Mouse (Mus musculus) stomach, embryonic 14.5 days (tissue): ENCODE data around the gene Psat1. TPM values are rescaled to one million over a fixed set of nuclear protein-coding genes. Genes with fewer than 3 reads are reported as not detected.

Experiments used
- ATAC-seq: fragments of 200-750 bp; cut with Nextera tagmentation; 2 replicates; pipeline ENCODE4 v1.8.0; 2017; ENCODE audit warnings: low read depth, moderate TSS enrichment; ENCODE audit not compliant: insufficient number of reproducible peaks, insufficient read depth, low FRiP score
- H3K27ac ChIP-seq: fragments of 300-500 bp; sonication (generic); 2 replicates; pipeline ENCODE4 v1.5.1; 2014; ENCODE audit warnings: mild to moderate bottlenecking, low read length, moderate library complexity, mixed read lengths
- H3K27me3 ChIP-seq: fragments of 300-500 bp; sonication (generic); 2 replicates; pipeline ENCODE4 v1.6.1; 2014; ENCODE audit warnings: low read length, control low read depth, mixed read lengths; ENCODE audit not compliant: control insufficient read depth, insufficient read depth
- H3K36me3 ChIP-seq: fragments of 300-500 bp; sonication (generic); 2 replicates; pipeline ENCODE4 v1.6.1; 2014; ENCODE audit warnings: mild to moderate bottlenecking, control low read depth, low read length, moderate library complexity, mixed read lengths; ENCODE audit not compliant: control insufficient read depth, insufficient read depth
- H3K4me1 ChIP-seq: fragments of 300-500 bp; sonication (generic); 2 replicates; pipeline ENCODE4 v1.6.1; 2014; ENCODE audit warnings: low read length, control low read depth, mixed read lengths; ENCODE audit not compliant: control insufficient read depth, insufficient read depth
- H3K4me2 ChIP-seq: fragments of 300-500 bp; sonication (generic); replicated peaks from 2 replicates; pipeline ENCODE4 v1.6.1; 2014; ENCODE audit warnings: low read depth, low read length, control low read depth
- H3K4me3 ChIP-seq: fragments of 300-500 bp; sonication (generic); 2 replicates; pipeline ENCODE4 v1.5.1; 2014; ENCODE audit warnings: low read depth, low read length, control low read depth
- H3K9ac ChIP-seq: fragments of 300-500 bp; sonication (generic); replicated peaks from 2 replicates; pipeline ENCODE4 v1.6.1; 2014; ENCODE audit warnings: low read depth, mild to moderate bottlenecking, control low read depth, low read length, moderate library complexity, mixed read lengths
- H3K9me3 ChIP-seq: fragments of 300-500 bp; sonication (generic); 2 replicates; pipeline ENCODE4 v1.6.1; 2016; ENCODE audit warnings: low read depth, low read length, control low read depth; ENCODE audit not compliant: control insufficient read depth
- WGBS: fragments of 180-500 bp; shearing (Covaris S2); extraction: QIAGEN DNeasy Blood & Tissue Kit; methylation state at CpG from one replicate; pipeline ENCODE4 v1.1.7; 2014; 5-methylcytosine and 5-hydroxymethylcytosine counted together
- polyA plus RNA-seq: library from polyadenylated mRNA; unstranded; fragments of >200 nt; fragmentation: Nextera tagmentation; extraction: Ambion mirVana; gene quantifications from 2 replicates; pipeline ENCODE4 v1.2.1, GENCODE M21; 2014

Gene Psat1
- polyA plus RNA-seq, 1 experiment from 2014 or later: 72.3 TPM

DNA sequence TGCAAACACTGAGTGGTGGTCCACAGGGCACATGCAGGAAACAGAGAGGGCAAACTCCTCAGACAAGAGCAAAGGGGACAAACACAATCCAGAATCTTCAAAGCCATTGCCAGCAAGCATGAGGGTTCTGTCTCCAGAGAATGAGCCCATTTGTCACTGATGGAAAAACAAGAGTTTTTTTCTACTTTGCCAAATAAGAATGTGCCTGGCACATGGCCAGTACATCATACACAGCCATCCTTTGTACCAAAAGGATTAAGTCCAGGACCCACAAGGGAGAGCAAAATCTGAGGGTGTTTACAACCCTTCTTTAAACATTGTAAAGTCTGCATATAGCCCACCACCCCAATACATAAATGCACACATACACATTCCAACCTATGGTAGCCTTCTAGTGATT is 81.7 kb downstream of the Psat1 start:
- ATAC-seq: no peak
- Histone ChIP-seq H3K4me1 (no peaks in the 10 kb centered on the region), H3K4me3 (no peak overlapping the region), H3K4me2 (no peak overlapping the region), H3K27ac (no peak overlapping the region), H3K27me3 (no peaks in the 10 kb centered on the region), H3K9ac (no peak overlapping the region), H3K9me3 (no peaks in the 10 kb centered on the region), H3K36me3 (no peaks in the 10 kb centered on the region)

GRCm38 (mm10) chr19:15864129-15864528 is 83.0 kb downstream of the Psat1 start:
- Histone ChIP-seq H3K27me3 (no peaks in the 10 kb centered on the region), H3K9ac (no peak overlapping the region), H3K4me1 (no peaks in the 10 kb centered on the region), H3K36me3 (no peaks in the 10 kb centered on the region), H3K9me3 (no peaks in the 10 kb centered on the region), H3K27ac (no peak overlapping the region), H3K4me3 (no peak overlapping the region), H3K4me2 (no peak overlapping the region)
- 88% methylated on average over 2 of the region's 2 CpGs for WGBS
- no peak for ATAC-seq

DNA sequence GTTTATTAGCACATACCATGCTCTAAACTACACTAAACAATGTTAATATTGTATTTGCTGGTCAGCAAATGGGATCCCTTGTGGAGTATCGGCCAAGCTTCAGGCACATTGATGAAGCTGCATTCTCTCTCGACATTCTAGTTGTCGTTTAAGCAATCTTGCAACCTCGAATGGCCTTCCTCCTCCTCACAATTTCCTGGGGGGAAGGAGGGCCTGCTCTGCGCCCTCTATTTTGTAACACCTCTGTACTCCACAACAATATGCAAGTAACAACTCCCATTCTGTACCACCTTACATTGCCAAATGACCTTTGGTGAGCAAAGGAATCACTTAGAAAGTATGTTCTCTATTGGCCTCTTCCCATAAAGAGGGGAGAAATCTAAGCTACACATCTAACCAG is 91.8 kb downstream of the Psat1 start:
- Histone ChIP-seq H3K27me3 (no peaks in the 10 kb centered on the region), H3K9ac (no peak overlapping the region), H3K4me3 (no peak overlapping the region), H3K4me2 (no peak overlapping the region), H3K27ac (no peak overlapping the region), H3K4me1 (no peaks in the 10 kb centered on the region), H3K36me3 (no peaks in the 10 kb centered on the region), H3K9me3 (no peaks in the 10 kb centered on the region)
- WGBS: 87% methylated on average over 5 of the region's 5 CpGs
- ATAC-seq: no peak

Other genes starting within 250 kb of the Psat1 start
- gene Cep78, start 37.7 kb upstream of the Psat1 start, polyA plus RNA-seq: 25.7 and 26.1 TPM in 2 replicates
- gene Gnaq, start 185.5 kb upstream of the Psat1 start, polyA plus RNA-seq: 22.6 and 23.3 TPM in 2 replicates